Mouse (Mus musculus) G1E (cell line): ENCODE measurements around the gene Ltbp2. TPM values are rescaled to one million over a fixed set of nuclear protein-coding genes. Genes with fewer than 3 reads are reported as not detected.

ENCODE experiments used
- ATAC-seq: 2 replicates; pipeline ENCODE4 v1.8.0; 2016; ENCODE audit warnings: mild to moderate bottlenecking; ENCODE audit not compliant: insufficient number of reproducible peaks, poor library complexity, low FRiP score, severe bottlenecking; ENCODE audit errors: extremely low read depth
- DNase-seq: peaks from one replicate; pipeline ENCODE4 v3.0.0; 2012; ENCODE audit warnings: low spot score
- H3K27me3 ChIP-seq: 2 replicates; pipeline ENCODE4 v1.6.1; 2012; ENCODE audit warnings: mild to moderate bottlenecking, low read length, inconsistent platforms; ENCODE audit not compliant: insufficient read depth
- H3K36me3 ChIP-seq: replicated peaks from 2 replicates; pipeline ENCODE3; 2012; ENCODE audit warnings: mild to moderate bottlenecking, inconsistent platforms
- H3K4me1 ChIP-seq: 2 replicates; pipeline ENCODE4 v1.6.1; 2012; ENCODE audit warnings: low read depth, low read length, inconsistent platforms, mixed read lengths; ENCODE audit not compliant: insufficient read depth
- H3K4me3 ChIP-seq: 2 replicates; pipeline ENCODE4 v1.5.1; 2012; ENCODE audit warnings: low read depth, mild to moderate bottlenecking, inconsistent platforms, low read length, moderate library complexity, mixed read lengths
- H3K9me3 ChIP-seq: replicated peaks from 2 replicates; pipeline ENCODE4 v1.6.1; 2012; ENCODE audit warnings: inconsistent platforms
- CTCF ChIP-seq: IDR thresholded peaks from 2 replicates; pipeline ENCODE4 v1.5.1; 2012; ENCODE audit warnings: low read depth, low read length, inconsistent platforms, mixed read lengths
- GATA1 ChIP-seq: IDR thresholded peaks from 2 replicates; pipeline ENCODE4 v1.6.1; 2012; ENCODE audit warnings: borderline replicate concordance, low read length, inconsistent platforms, mixed read lengths
- GATA2 ChIP-seq: IDR thresholded peaks from 2 replicates; pipeline ENCODE4 v1.6.1; 2012; ENCODE audit warnings: low read depth, low read length, inconsistent platforms, borderline replicate concordance
- POLR2AphosphoS5 ChIP-seq: IDR thresholded peaks from 2 replicates; pipeline ENCODE4 v1.6.1; 2012; ENCODE audit warnings: low read depth, low read length, inconsistent platforms; ENCODE audit not compliant: insufficient replicate concordance
- TAL1 ChIP-seq: conservative IDR thresholded peaks from 2 replicates; pipeline ENCODE4 v1.6.1; 2012; ENCODE audit warnings: low read depth, low read length, inconsistent platforms, mixed read lengths
- polyA plus RNA-seq: library from polyadenylated mRNA; stranded (reverse); fragments of >175 nt; gene quantifications from 2 replicates; pipeline ENCODE4 v1.2.3, GENCODE M21; 2012
- total RNA-seq, 2 experiments: library from RNA; stranded (forward) in 1 of 2; stranded (reverse) in 1 of 2; fragments of 200-1000 nt in 1 of 2; fragments of >200 nt in 1 of 2; fragmentation: Nextera tagmentation in 1 of 2; gene quantifications; 2 replicates each; pipeline ENCODE4 v1.2.3; 2014 to 2017

Gene Ltbp2
- total and polyA plus RNA-seq, 3 experiments, result 0.44 TPM; not detected in 2

GRCm38 (mm10) chr12:84772726-84773441, 103.4 kb downstream of the Ltbp2 start, which contains the start of the genes Npc2 and Isca2:
Npc2 (minus strand) TSS chr12:84773152.
Isca2 (plus strand) TSS chr12:84773251.
- peak; percentile 78; the same call in 1 of the 2 replicates for TF ChIP-seq GATA2
- TF ChIP-seq POLR2AphosphoS5, result no peak
- H3K36me3 ChIP-seq, result peaks cover 54% of the 10 kb centered on the region
- no peaks in the 10 kb centered on the region for H3K27me3 ChIP-seq
- DNase-seq (peak; percentile 100), ATAC-seq (peak; percentile 98)
- peaks cover 52% of the 10 kb centered on the region for H3K4me1 ChIP-seq
- H3K9me3 ChIP-seq, result no peaks in the 10 kb centered on the region
- H3K4me3 ChIP-seq, result peak within 1 kb of the TSS; percentile 84

GRCm38 (mm10) chr12:84771981-84772520, 104.3 kb downstream of the Ltbp2 start:
- H3K4me1 ChIP-seq, result peaks cover 52% of the 10 kb centered on the region
- DNase-seq (peak; percentile 32), ATAC-seq (no peak)
- H3K36me3 ChIP-seq, result peaks cover 59% of the 10 kb centered on the region
- no peak for TF ChIP-seq CTCF
- no peak for TF ChIP-seq GATA2
- TF ChIP-seq TAL1, result no peak
- no peak for TF ChIP-seq POLR2AphosphoS5
- TF ChIP-seq GATA1, result no peak
- no peaks in the 10 kb centered on the region for H3K27me3 ChIP-seq
- peak overlapping the region; percentile 84 for H3K4me3 ChIP-seq
- no peaks in the 10 kb centered on the region for H3K9me3 ChIP-seq

GRCm38 (mm10) chr12:84769624-84770023, 106.7 kb downstream of the Ltbp2 start:
- DNase-seq, result no peak
- TF ChIP-seq TAL1 (no peak), CTCF (no peak), GATA1 (no peak), POLR2AphosphoS5 (no peak), GATA2 (no peak)

GRCm38 (mm10) chr12:84767510-84767909, 108.8 kb downstream of the Ltbp2 start:
- ATAC-seq (no peak), DNase-seq (peak; percentile 37)
- TF ChIP-seq GATA2 (no peak), CTCF (no peak), POLR2AphosphoS5 (no peak), TAL1 (no peak), GATA1 (no peak)
- Histone ChIP-seq H3K4me3 (no peak overlapping the region), H3K9me3 (no peaks in the 10 kb centered on the region), H3K4me1 (peaks cover 52% of the 10 kb centered on the region), H3K36me3 (peaks cover 81% of the 10 kb centered on the region), H3K27me3 (no peaks in the 10 kb centered on the region)

More at GRCm38 (mm10) chr12:84769624-84770023, 106.7 kb downstream of the Ltbp2 start:
- no peak for ATAC-seq
- Histone ChIP-seq H3K36me3 (peaks cover 64% of the 10 kb centered on the region), H3K9me3 (no peaks in the 10 kb centered on the region), H3K4me1 (peaks cover 54% of the 10 kb centered on the region), H3K27me3 (no peaks in the 10 kb centered on the region), H3K4me3 (no peak overlapping the region)

GRCm38 (mm10) chr12:84766113-84766735, 110.1 kb downstream of the Ltbp2 start:
- H3K9me3 ChIP-seq, result no peaks in the 10 kb centered on the region
- peaks cover 45% of the 10 kb centered on the region for H3K4me1 ChIP-seq
- no peak for TF ChIP-seq POLR2AphosphoS5
- TF ChIP-seq GATA1, result no peak
- no peak for TF ChIP-seq CTCF
- no peak for TF ChIP-seq GATA2
- TF ChIP-seq TAL1, result no peak
- ATAC-seq, result no peak
- DNase-seq, result no peak
- no peaks in the 10 kb centered on the region for H3K27me3 ChIP-seq
- H3K4me3 ChIP-seq, result no peak overlapping the region
- peaks cover 92% of the 10 kb centered on the region for H3K36me3 ChIP-seq

- no peak overlapping the region for H3K4me3 ChIP-seq
- peaks cover 92% of the 10 kb centered on the region for H3K36me3 ChIP-seq
- TF ChIP-seq TAL1, result no peak
- no peak for TF ChIP-seq CTCF
- no peak for TF ChIP-seq GATA1
- TF ChIP-seq POLR2AphosphoS5, result no peak
- no peak for TF ChIP-seq GATA2
- H3K4me1 ChIP-seq, result peaks cover 44% of the 10 kb centered on the region
- ATAC-seq (no peak), DNase-seq (no peak)
- no peaks in the 10 kb centered on the region for H3K9me3 ChIP-seq
- H3K27me3 ChIP-seq, result no peaks in the 10 kb centered on the region
These were observed 110.8 kb downstream of the Ltbp2 start for GRCm38 (mm10) chr12:84765506-84765905.
